Mouse (Mus musculus): ENCODE data around the gene Polr2c.
A peak's percentile ranks its signal among the peaks of the same experiment; 100 is the strongest.
"Not testable (repeated sequence)": the region's sequence is repeated elsewhere in the genome, so short reads cannot be mapped to it uniquely, and the experiment has no call there.

Gene Polr2c

GRCm38 (mm10) chr8:94838600-94838999 is 18.6 kb upstream of the Polr2c start:
- no peak for DNase-seq (ENCODE audit: low spot score)

DNA sequence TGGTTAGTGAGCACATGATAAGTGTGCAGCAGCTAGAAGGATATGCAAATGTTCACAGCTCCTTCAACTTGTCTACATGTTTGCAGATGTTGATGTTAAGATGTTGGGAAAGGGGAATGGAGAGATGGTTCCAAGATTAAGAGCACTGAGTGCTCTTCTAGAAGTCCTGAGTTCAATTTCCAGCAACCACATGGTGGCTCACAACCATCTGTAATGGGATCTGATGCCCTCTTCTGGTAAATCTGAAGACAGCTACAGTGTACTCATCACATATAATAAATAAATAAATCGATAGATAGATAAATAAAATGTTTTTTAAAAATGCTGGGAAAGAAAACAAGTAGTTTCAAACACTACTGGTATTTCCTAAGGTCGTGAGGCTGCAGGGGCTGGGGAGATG is 16.1 kb upstream of the Polr2c start:
- no peak for DNase-seq (ENCODE audit: low spot score)

DNA sequence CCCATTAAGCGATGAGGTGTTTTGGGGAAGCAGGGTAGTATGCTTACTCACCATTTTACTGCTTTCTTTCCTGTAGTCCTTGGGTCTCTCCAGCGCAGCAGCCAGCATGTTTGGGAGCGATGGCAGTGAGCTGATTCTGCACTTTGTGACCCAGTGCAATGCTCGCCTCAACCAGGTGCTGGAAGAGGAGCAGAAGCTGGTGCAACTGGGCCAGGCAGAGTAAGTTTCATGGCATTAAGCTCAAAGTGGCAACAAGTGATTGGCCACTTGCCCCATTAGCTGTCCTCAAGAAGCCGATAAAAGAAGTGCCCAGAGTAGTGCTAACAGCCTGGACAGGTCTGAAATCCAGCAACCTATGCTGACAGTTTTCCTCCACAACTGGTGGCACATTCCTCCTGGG is 7.2 kb upstream of the Polr2c start:
- DNase-seq (ENCODE audit: low spot score) = no peak

DNA sequence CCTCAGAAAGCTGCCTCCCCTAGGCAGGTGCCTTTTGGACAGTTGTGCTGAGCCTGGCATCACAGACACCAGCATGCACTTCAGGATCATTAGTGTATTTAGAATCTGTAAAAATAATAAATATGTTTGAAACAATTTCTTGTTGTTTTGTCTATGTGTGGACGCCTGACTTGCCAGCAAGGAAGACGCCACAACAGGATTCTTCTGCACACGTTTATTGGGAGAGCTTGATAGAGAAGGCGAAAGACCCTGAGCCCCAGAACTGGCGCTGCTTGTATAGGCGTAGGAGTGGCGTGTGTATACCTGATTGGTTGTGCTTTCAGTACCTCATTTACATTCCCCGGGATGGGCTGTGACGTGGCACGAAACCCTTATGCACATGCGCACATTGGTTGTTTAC is 2.5 kb upstream of the Polr2c start:
- not testable (repeated sequence) for DNase-seq (ENCODE audit: low spot score)

GRCm38 (mm10) chr8:94857011-94857345 is 272 bp upstream of the Polr2c start:
- no peak for DNase-seq (ENCODE audit: low spot score)

DNA sequence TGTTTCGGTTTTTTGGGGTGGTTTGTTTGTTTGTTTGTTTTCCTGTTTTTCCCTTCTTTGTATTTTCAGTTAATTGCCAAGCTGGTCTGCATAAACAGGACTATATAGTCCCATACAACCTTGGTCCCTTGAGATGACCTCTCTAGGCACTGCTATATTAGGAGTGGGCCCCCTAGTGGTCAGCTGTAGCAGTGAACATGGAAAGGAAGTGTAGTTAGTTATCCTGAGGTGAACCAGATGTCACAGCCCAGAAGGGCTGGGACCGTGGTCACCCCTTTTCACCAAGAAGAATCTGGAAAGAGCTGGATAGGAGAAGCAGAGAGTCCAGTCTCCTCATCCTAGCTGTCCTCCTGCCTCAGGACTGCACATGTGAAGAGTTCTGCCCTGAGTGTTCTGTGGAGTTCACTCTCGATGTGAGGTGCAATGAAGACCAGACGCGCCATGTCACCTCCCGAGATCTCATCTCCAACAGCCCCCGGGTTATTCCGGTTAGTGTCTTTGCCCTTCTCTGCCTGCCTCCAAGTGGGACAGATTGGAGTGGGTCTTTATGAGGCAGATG is 4.2 kb downstream of the Polr2c start:
- no peak for DNase-seq (ENCODE audit: low spot score)

DNA sequence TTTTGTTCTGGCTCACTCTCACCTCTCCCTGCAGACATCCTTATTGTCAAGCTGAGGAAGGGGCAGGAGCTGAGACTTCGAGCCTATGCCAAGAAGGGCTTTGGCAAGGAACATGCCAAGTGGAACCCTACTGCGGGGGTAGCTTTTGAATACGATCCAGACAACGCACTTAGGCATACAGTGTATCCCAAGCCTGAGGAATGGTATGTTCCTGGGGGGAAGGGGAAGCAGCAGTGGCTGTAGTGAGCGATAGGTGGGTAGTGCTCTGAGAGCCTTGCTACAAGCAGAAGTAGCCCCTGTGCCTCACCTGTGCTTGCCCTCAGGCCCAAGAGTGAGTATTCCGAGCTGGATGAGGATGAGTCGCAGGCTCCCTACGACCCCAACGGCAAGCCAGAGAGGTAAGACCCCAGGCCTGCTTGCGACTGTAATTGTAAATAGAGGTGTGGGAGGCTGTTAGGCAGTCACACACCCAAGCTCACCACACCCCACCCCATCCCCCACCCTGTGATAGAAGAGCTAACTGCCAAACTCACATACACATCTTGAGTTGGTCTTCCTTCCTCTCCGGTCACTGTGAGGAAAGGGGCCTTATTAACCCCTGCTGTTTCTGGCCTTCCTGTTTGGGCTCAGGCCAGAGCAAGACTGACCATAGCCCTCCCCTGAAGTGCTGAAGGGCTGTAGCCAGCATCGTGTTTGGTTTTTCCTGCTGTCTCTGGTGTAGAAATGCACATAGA is 5.4 kb downstream of the Polr2c start:
- no peak for DNase-seq (ENCODE audit: low spot score)

DNA sequence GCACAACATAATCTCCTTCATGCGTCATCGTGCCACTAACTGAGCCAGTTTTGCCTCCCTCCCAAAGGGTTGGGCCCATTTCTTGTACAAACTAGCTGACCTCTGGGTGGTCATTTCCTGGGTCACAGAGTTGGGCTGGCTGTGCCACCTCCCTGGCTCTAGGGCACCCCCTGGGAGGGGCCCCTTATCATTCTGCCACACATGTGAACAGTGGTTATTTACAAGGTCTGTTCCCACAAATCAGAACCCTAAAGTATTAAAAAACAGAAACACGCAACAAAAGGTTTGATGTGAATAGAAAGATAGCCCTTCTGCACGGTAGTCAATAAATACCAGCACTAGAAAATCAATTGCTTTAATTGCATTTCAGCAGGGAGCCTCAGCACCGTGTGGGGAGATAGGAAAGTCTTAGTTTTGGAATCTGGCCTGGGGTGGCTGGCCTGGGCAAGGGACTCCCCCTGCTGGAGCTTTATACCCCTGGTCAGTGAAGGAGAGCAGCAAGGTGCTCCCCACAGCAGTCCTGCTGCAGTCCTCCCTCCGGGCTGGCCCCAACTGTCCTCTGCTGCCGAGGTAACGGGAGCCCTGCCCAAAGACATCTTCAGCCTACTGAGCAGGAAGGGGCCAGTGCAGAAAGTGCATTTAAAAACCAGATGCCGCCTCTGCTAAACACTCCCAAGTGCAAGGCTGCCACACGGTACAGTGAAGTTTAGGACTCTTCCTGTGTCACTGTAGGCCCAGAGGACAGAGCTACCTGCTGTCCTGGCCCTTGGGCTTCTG is 6.8 kb downstream of the Polr2c start:
- no peak for DNase-seq (ENCODE audit: low spot score)

DNA sequence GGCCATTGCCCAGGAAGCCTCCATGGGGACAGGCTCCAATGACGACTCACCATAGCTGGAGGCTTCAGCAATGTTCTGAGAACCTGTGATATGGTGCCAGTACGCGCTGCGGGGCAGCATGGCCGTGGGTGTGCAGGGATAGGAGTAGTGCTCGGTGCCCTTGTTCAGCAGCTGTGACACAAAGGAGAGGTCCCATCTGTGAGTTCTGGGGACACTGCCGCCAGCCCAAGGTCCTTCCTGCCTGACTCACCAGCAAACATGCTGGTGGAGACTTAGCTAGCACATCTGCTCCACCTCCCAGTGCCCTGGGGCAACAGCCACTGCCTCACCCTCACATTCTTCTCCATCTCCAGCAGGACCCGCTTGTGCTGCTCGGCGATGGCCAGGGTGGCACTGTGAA is 8.0 kb downstream of the Polr2c start:
- no peak for DNase-seq (ENCODE audit: low spot score)

GRCm38 (mm10) chr8:94866921-94867320 is 9.7 kb downstream of the Polr2c start:
- no peak for DNase-seq (ENCODE audit: low spot score)

- DNase-seq (ENCODE audit: low spot score) = no peak
These were observed 11.9 kb downstream of the Polr2c start for GRCm38 (mm10) chr8:94869146-94869545.

- no peak for DNase-seq (ENCODE audit: low spot score)
These were observed 12.8 kb downstream of the Polr2c start for GRCm38 (mm10) chr8:94870003-94870402.

GRCm38 (mm10) chr8:94870474-94871107 is 13.3 kb downstream of the Polr2c start:
- no peak for DNase-seq (ENCODE audit: low spot score)

DNA sequence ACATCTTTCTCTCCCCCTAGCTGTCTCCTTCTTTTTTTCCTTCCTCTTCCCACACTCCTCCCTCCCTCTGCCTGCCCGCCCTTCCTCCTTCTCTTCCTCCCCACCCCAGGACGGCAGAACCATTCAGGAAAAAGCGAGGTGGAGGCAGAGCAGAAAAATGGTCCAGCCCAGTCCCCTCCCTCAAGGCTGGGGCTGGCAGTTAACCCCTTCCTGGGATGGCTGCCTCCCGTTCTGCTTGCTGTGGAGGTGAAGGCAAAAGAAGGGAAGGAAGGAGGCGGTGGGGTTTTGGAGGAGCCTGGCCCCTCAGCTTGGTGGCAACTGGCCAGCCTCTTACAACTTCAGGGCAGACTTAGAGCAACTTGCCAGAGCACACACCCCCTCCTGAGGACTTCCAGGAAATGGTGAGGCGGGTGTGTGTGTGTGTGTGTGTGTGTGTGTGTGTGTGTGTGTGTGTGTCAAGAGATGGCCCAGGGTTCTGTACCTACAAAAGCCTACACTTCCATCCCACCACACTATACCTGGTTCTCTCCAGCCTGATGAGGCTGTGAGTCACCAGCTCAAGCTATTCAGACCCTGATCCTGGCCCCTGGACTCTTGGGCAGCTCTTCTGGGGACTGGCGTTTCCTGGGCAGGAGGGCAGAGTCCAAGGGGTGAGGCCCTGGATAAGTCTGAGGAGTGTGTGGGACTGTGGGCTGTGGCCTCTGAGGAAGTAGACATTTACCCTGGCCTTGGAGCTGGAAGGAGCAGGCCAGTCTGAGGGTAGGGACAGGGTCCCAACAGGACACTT is 14.1 kb downstream of the Polr2c start:
- no peak for DNase-seq (ENCODE audit: low spot score)

DNA sequence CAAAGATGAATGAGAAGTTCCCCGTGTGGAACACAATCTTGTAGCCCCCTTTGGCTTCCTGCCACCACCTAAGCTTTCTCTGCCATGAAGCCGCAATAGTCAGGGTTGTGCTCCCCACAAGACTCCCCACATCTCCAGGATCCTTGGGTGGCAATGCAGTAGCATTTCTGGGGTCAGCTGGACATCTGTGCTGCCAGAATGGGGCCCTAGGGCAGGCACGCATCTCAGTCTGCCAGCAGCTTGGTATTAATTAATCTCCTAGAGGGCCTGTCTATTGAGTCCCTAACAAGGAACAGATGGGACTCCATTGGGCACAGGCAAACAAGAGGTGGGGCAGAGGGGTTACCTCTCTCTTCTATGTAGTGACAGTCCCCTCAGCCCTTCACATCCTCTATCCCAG is 14.9 kb downstream of the Polr2c start:
- no peak for DNase-seq (ENCODE audit: low spot score)

- no peak for DNase-seq (ENCODE audit: low spot score)
These were observed 15.3 kb downstream of the Polr2c start for GRCm38 (mm10) chr8:94872576-94872975.

DNA sequence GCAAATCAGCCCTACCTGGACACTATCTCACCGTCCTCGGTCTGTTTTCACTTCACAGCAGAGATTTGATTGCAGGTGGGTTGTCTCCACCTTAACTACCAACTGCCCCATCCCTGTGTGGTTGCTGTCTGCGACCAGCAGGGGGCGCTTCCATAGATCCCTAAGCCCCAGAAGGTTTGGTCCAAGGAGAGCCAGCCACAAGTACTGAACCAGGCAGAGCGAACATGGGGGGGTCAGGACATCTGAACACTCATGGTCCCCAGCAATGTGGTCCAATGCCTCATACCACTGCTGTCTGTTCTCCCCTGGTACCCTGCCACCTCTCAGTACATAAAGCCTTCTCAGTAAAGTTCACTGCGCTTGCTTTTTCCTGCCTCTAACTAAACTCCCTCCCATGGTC is 17.1 kb downstream of the Polr2c start:
- peak; percentile 38 for DNase-seq (ENCODE audit: low spot score)

DNA sequence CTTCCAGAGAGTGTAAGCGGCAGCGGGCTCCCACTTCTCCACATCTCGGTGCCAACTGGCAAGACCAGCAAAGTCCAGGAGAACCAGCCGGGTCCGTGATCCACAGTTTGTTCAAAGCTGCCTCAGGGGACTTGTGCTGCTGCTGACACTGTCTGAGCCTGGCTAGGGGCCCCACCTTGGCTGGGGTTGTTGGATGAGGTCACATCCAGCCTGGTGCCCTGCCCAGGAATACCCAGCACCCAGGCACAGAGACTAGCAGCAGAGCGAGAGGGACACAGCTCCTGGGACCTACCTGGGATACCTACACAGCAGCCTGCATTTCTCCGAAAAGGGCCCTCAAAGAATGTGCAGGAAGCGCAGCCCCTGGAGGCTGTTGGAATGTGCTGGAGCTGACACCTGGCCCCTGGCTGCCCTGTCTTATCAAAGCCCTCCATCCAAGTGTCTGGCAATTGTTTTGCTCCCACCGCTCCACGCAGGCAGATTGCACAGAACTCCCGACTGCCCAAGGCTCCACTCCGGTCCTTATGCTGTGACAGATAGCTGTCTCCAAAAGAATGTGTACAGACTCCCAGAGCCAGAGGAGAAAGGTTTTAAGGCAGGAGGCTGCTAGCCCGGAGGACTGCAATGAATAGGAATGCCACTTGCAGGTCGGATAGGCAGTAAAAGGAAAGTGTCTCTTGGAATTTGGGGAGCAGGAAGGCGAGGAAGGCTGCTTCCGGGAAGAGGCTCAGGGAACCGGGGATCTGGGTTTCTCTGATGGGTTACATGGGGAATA is 18.0 kb downstream of the Polr2c start:
- no peak for DNase-seq (ENCODE audit: low spot score)

- no peak for DNase-seq (ENCODE audit: low spot score)
These were observed 18.6 kb downstream of the Polr2c start for GRCm38 (mm10) chr8:94875871-94876150.

DNA sequence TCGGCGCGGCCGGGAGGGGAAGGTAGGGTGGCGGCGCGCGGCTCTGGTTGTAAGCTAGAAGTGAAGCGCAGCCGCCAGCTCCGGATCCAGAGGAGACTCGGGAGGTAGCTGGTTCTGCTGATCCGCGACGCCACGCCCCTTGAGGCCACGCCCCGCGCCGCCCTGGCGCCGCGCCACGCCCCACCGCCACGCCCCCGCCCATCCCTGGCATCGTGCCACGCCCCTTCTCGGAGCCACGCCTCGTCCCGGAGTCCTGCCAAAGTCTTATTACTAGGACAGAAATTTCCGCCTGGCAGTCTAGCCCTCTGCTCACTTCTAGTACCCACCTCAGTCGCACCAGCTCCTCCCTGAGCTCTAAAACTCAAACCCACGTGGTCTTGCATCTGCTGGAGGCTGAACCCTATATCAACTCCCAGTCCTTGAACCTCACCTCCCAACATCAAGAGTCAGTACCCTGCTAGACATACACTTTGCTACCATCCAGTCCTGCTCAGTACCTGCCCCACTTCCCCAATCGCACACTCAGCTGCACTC is 19.0 kb downstream of the Polr2c start, which contains the start of gene Dok4:
Gene Dok4 (minus strand): TSS at position 134 of the 534 bp plus-strand sequence.
- peak; percentile 81 for DNase-seq (ENCODE audit: low spot score)

- no peak for DNase-seq (ENCODE audit: low spot score)
These were observed 19.6 kb downstream of the Polr2c start for GRCm38 (mm10) chr8:94876820-94877219.

All from urinary bladder, postnatal 10 days (tissue).